Mouse (Mus musculus): Measurements from ENCODE around the gene Fbxo10.

- TF ChIP-seq CTCF (IDR thresholded peaks at IDR 0.05; ENCODE audit: low read depth, low read length) (no peak), POLR2A (IDR thresholded peaks at IDR 0.05; ENCODE audit: extremely low read depth, insufficient read depth, low read length) (no peak)
These were observed 16.7 kb downstream of the Fbxo10 start for GRCm38 (mm10) chr4:45067742-45068141.

Measured in liver, adult 2 months (tissue).